Mouse (Mus musculus) gonadal fat pad, adult 2 months (tissue): ENCODE measurements around the gene Fcrlb. TPM values are rescaled to one million over a fixed set of nuclear protein-coding genes. Genes with fewer than 3 reads are reported as not detected.
"Not testable (repeated sequence)": the region's sequence is repeated elsewhere in the genome, so short reads cannot be mapped to it uniquely, and the experiment has no call there.

Experiments
- DNase-seq: peaks from one replicate; pipeline ENCODE4 v3.0.0-alpha.2; 2012; ENCODE audit warnings: low read depth
- polyA plus RNA-seq: library from polyadenylated mRNA; depleted of rRNA; stranded (reverse); fragments of >200 nt; gene quantifications from 2 replicates; pipeline ENCODE4 v1.2.3, GENCODE M21; 2012; rRNA removed

Fcrlb gene
- polyA plus RNA-seq = 0.14 and 0.15 TPM in 2 replicates

- no peak for DNase-seq
Measured at GRCm38 (mm10) chr1:170912891-170913615, at the start of gene Fcrlb. Gene Fcrlb (minus strand): TSS chr1:170912941.

GRCm38 (mm10) chr1:170962301-170962700 lies 49.6 kb upstream of the Fcrlb start:
- DNase-seq = no peak

GRCm38 (mm10) chr1:170961101-170961500 lies 48.4 kb upstream of the Fcrlb start:
- DNase-seq = no peak

GRCm38 (mm10) chr1:170959791-170960190 lies 47.0 kb upstream of the Fcrlb start:
- no peak for DNase-seq

- no peak for DNase-seq
Measured at GRCm38 (mm10) chr1:170958225-170958624, 45.5 kb upstream of the Fcrlb start.

- DNase-seq = no peak
Measured at GRCm38 (mm10) chr1:170953192-170953591, 40.5 kb upstream of the Fcrlb start.

GRCm38 (mm10) chr1:170950772-170951171 lies 38.0 kb upstream of the Fcrlb start:
- no peak for DNase-seq

- DNase-seq = not testable (repeated sequence)
Measured at GRCm38 (mm10) chr1:170944908-170945307, 32.2 kb upstream of the Fcrlb start.

GRCm38 (mm10) chr1:170944151-170944550 lies 31.4 kb upstream of the Fcrlb start:
- not testable (repeated sequence) for DNase-seq

- no peak for DNase-seq
Measured at GRCm38 (mm10) chr1:170939255-170939654, 26.5 kb upstream of the Fcrlb start.

- no peak for DNase-seq
Measured at GRCm38 (mm10) chr1:170934383-170934782, 21.6 kb upstream of the Fcrlb start.

- DNase-seq = no peak
Measured at GRCm38 (mm10) chr1:170933940-170934339, 21.2 kb upstream of the Fcrlb start.

- no peak for DNase-seq
Measured at GRCm38 (mm10) chr1:170933386-170933920, 20.7 kb upstream of the Fcrlb start.

- no peak for DNase-seq
Measured at GRCm38 (mm10) chr1:170932043-170932442, 19.3 kb upstream of the Fcrlb start.

- no peak for DNase-seq
Measured at GRCm38 (mm10) chr1:170929245-170929644, 16.5 kb upstream of the Fcrlb start.

- no peak for DNase-seq
Measured at GRCm38 (mm10) chr1:170928467-170928866, 15.7 kb upstream of the Fcrlb start.

- no peak for DNase-seq
Measured at GRCm38 (mm10) chr1:170927378-170927777, 14.6 kb upstream of the Fcrlb start, which contains the start of gene Fcrla. Gene Fcrla (minus strand): TSS chr1:170927583.

- DNase-seq = no peak
Measured at GRCm38 (mm10) chr1:170926941-170927340, 14.2 kb upstream of the Fcrlb start.

- DNase-seq = no peak
Measured at GRCm38 (mm10) chr1:170924485-170924884, 11.7 kb upstream of the Fcrlb start.

GRCm38 (mm10) chr1:170919308-170919707 lies 6.6 kb upstream of the Fcrlb start:
- no peak for DNase-seq

- DNase-seq = no peak
Measured at GRCm38 (mm10) chr1:170915657-170916056, 2.9 kb upstream of the Fcrlb start.

GRCm38 (mm10) chr1:170911907-170912660 lies 657 bp downstream of the Fcrlb start:
- DNase-seq = no peak

GRCm38 (mm10) chr1:170908341-170908740 lies 4.4 kb downstream of the Fcrlb start:
- DNase-seq = no peak
